Mouse (Mus musculus) forebrain, embryonic 13.5 days (tissue): ENCODE results near the gene Ssh2. TPM values are rescaled to one million over a fixed set of nuclear protein-coding genes. Genes with fewer than 3 reads are reported as not detected.

ENCODE experiments used
- ATAC-seq: fragments of 200-750 bp; cut with Nextera tagmentation; 2 replicates; pipeline ENCODE4 v1.8.0; 2017
- H3K27ac ChIP-seq: fragments of 300-500 bp; sonication (generic); 2 replicates; pipeline ENCODE4 v1.5.1; 2015; ENCODE audit warnings: inconsistent platforms, mild to moderate bottlenecking, moderate library complexity
- H3K27me3 ChIP-seq: fragments of 300-500 bp; sonication (generic); 2 replicates; pipeline ENCODE4 v1.6.1; 2015; ENCODE audit warnings: mild to moderate bottlenecking, inconsistent platforms
- H3K36me3 ChIP-seq: fragments of 300-500 bp; sonication (generic); 2 replicates; pipeline ENCODE4 v1.6.1; 2015; ENCODE audit warnings: mild to moderate bottlenecking, inconsistent platforms; ENCODE audit not compliant: poor library complexity, severe bottlenecking
- H3K4me1 ChIP-seq: fragments of 300-500 bp; sonication (generic); 2 replicates; pipeline ENCODE4 v1.6.1; 2015; ENCODE audit warnings: inconsistent platforms
- H3K4me2 ChIP-seq: fragments of 300-500 bp; sonication (generic); 2 replicates; pipeline ENCODE4 v1.6.1; 2015; ENCODE audit warnings: inconsistent platforms, mild to moderate bottlenecking, moderate library complexity
- H3K4me3 ChIP-seq: fragments of 300-500 bp; sonication (generic); 2 replicates; pipeline ENCODE4 v1.5.1; 2015; ENCODE audit warnings: mild to moderate bottlenecking, inconsistent platforms
- H3K9ac ChIP-seq: fragments of 300-500 bp; sonication (generic); 2 replicates; pipeline ENCODE4 v1.6.1; 2015; ENCODE audit warnings: mild to moderate bottlenecking, inconsistent platforms
- H3K9me3 ChIP-seq: fragments of 300-500 bp; sonication (generic); replicated peaks from 2 replicates; pipeline ENCODE4 v1.6.1; 2016; ENCODE audit warnings: inconsistent platforms
- WGBS: fragments of 180-500 bp; shearing (Covaris S2); methylation state at CpG from one replicate; pipeline ENCODE4 v1.1.7; 2015; 5-methylcytosine and 5-hydroxymethylcytosine counted together
- polyA plus RNA-seq: library from polyadenylated mRNA; unstranded; fragments of >200 nt; fragmentation: Nextera tagmentation; extraction: Ambion mirVana; gene quantifications from 2 replicates; pipeline ENCODE4 v1.2.1, GENCODE M21; 2015

Gene Ssh2
- polyA plus RNA-seq, 1 experiment from 2014 or later: 13.9 TPM

GRCm38 (mm10) chr11:77428446-77428845 lies 212.4 kb downstream of the Ssh2 start:
- no peak overlapping the region for H3K4me3 ChIP-seq
- no peaks in the 10 kb centered on the region for H3K27me3 ChIP-seq
- no peaks in the 10 kb centered on the region for H3K9me3 ChIP-seq
- H3K4me2 ChIP-seq: no peak overlapping the region
- H3K4me1 ChIP-seq: no peaks in the 10 kb centered on the region
- 93% methylated on average over 1 of the region's 1 CpGs for WGBS
- H3K36me3 ChIP-seq: peaks cover 40% of the 10 kb centered on the region
- no peak overlapping the region for H3K27ac ChIP-seq
- H3K9ac ChIP-seq: no peak overlapping the region
- no peak for ATAC-seq

GRCm38 (mm10) chr11:77437026-77437425 lies 220.9 kb downstream of the Ssh2 start:
- Histone ChIP-seq H3K9ac (no peak overlapping the region), H3K9me3 (no peaks in the 10 kb centered on the region), H3K4me1 (no peaks in the 10 kb centered on the region), H3K27ac (no peak overlapping the region), H3K36me3 (peaks cover 39% of the 10 kb centered on the region), H3K4me3 (no peak overlapping the region), H3K4me2 (no peak overlapping the region), H3K27me3 (no peaks in the 10 kb centered on the region)
- 88% methylated on average over 2 of the region's 2 CpGs for WGBS
- no peak for ATAC-seq

GRCm38 (mm10) chr11:77440081-77440480 lies 224.0 kb downstream of the Ssh2 start:
- ATAC-seq: no peak
- no peak overlapping the region for H3K4me3 ChIP-seq
- 89% methylated on average over 9 of the region's 9 CpGs for WGBS
- no peak overlapping the region for H3K27ac ChIP-seq
- H3K9ac ChIP-seq: no peak overlapping the region
- H3K36me3 ChIP-seq: peaks cover 47% of the 10 kb centered on the region
- no peaks in the 10 kb centered on the region for H3K27me3 ChIP-seq
- H3K4me2 ChIP-seq: no peak overlapping the region
- H3K9me3 ChIP-seq: no peaks in the 10 kb centered on the region
- no peaks in the 10 kb centered on the region for H3K4me1 ChIP-seq

- Histone ChIP-seq H3K36me3 (peaks cover 47% of the 10 kb centered on the region), H3K9me3 (no peaks in the 10 kb centered on the region), H3K4me3 (no peak overlapping the region), H3K27me3 (no peaks in the 10 kb centered on the region), H3K27ac (no peak overlapping the region), H3K9ac (no peak overlapping the region), H3K4me1 (no peaks in the 10 kb centered on the region), H3K4me2 (no peak overlapping the region)
- 89% methylated on average over 8 of the region's 8 CpGs for WGBS
- no peak for ATAC-seq
Observed at GRCm38 (mm10) chr11:77441020-77441419, 224.9 kb downstream of the Ssh2 start.

GRCm38 (mm10) chr11:77442186-77443170 lies 226.4 kb downstream of the Ssh2 start:
- no peaks in the 10 kb centered on the region for H3K27me3 ChIP-seq
- no peaks in the 10 kb centered on the region for H3K4me1 ChIP-seq
- ATAC-seq: no peak
- H3K27ac ChIP-seq: no peak overlapping the region
- peaks cover 47% of the 10 kb centered on the region for H3K36me3 ChIP-seq
- H3K4me2 ChIP-seq: no peak overlapping the region
- H3K4me3 ChIP-seq: no peak overlapping the region
- WGBS: 90% methylated on average over 7 of the region's 7 CpGs
- no peaks in the 10 kb centered on the region for H3K9me3 ChIP-seq
- H3K9ac ChIP-seq: no peak overlapping the region

- Histone ChIP-seq H3K27me3 (no peaks in the 10 kb centered on the region), H3K9ac (no peak overlapping the region), H3K4me3 (no peak overlapping the region), H3K36me3 (peaks cover 39% of the 10 kb centered on the region), H3K9me3 (no peaks in the 10 kb centered on the region), H3K4me2 (no peak overlapping the region), H3K27ac (no peak overlapping the region), H3K4me1 (no peaks in the 10 kb centered on the region)
- WGBS: 93% methylated on average over 2 of the region's 2 CpGs
- ATAC-seq: no peak
Observed at GRCm38 (mm10) chr11:77444939-77445338, 228.9 kb downstream of the Ssh2 start.

- H3K9ac ChIP-seq: no peak overlapping the region
- H3K9me3 ChIP-seq: no peaks in the 10 kb centered on the region
- no peaks in the 10 kb centered on the region for H3K27me3 ChIP-seq
- WGBS: 68% methylated on average over 6 of the region's 6 CpGs
- H3K4me1 ChIP-seq: no peaks in the 10 kb centered on the region
- H3K36me3 ChIP-seq: peaks cover 38% of the 10 kb centered on the region
- H3K4me2 ChIP-seq: no peak overlapping the region
- no peak overlapping the region for H3K27ac ChIP-seq
- ATAC-seq: no peak
- H3K4me3 ChIP-seq: no peak overlapping the region
Observed at GRCm38 (mm10) chr11:77446628-77447041, 230.5 kb downstream of the Ssh2 start.

GRCm38 (mm10) chr11:77449224-77449623 lies 233.1 kb downstream of the Ssh2 start:
- Histone ChIP-seq H3K9me3 (no peaks in the 10 kb centered on the region), H3K27ac (no peak overlapping the region), H3K4me1 (no peaks in the 10 kb centered on the region), H3K27me3 (no peaks in the 10 kb centered on the region), H3K9ac (no peak overlapping the region), H3K4me3 (no peak overlapping the region), H3K4me2 (no peak overlapping the region), H3K36me3 (peaks cover 38% of the 10 kb centered on the region)
- ATAC-seq: no peak
- 93% methylated on average over 7 of the region's 7 CpGs for WGBS

GRCm38 (mm10) chr11:77451670-77452069 lies 235.6 kb downstream of the Ssh2 start:
- H3K36me3 ChIP-seq: peaks cover 49% of the 10 kb centered on the region
- H3K4me3 ChIP-seq: no peak overlapping the region
- no peak for ATAC-seq
- no peaks in the 10 kb centered on the region for H3K9me3 ChIP-seq
- no peak overlapping the region for H3K4me2 ChIP-seq
- no peak overlapping the region for H3K9ac ChIP-seq
- 94% methylated on average over 2 of the region's 2 CpGs for WGBS
- H3K27me3 ChIP-seq: no peaks in the 10 kb centered on the region
- no peaks in the 10 kb centered on the region for H3K4me1 ChIP-seq
- no peak overlapping the region for H3K27ac ChIP-seq

GRCm38 (mm10) chr11:77453388-77453787 lies 237.3 kb downstream of the Ssh2 start:
- H3K9ac ChIP-seq: no peak overlapping the region
- H3K4me2 ChIP-seq: no peak overlapping the region
- no peaks in the 10 kb centered on the region for H3K4me1 ChIP-seq
- H3K27ac ChIP-seq: no peak overlapping the region
- no peak overlapping the region for H3K4me3 ChIP-seq
- H3K9me3 ChIP-seq: no peaks in the 10 kb centered on the region
- ATAC-seq: no peak
- H3K27me3 ChIP-seq: no peaks in the 10 kb centered on the region
- peaks cover 52% of the 10 kb centered on the region for H3K36me3 ChIP-seq
- 92% methylated on average over 2 of the region's 2 CpGs for WGBS

- H3K4me1 ChIP-seq: no peaks in the 10 kb centered on the region
- H3K27me3 ChIP-seq: peaks cover 6% of the 10 kb centered on the region
- H3K9me3 ChIP-seq: no peaks in the 10 kb centered on the region
- WGBS: 87% methylated on average over 9 of the region's 9 CpGs
- no peak for ATAC-seq
- H3K9ac ChIP-seq: no peak overlapping the region
- no peak overlapping the region for H3K4me2 ChIP-seq
- H3K27ac ChIP-seq: no peak overlapping the region
- H3K36me3 ChIP-seq: peaks cover 37% of the 10 kb centered on the region
- no peak overlapping the region for H3K4me3 ChIP-seq
Observed at GRCm38 (mm10) chr11:77455770-77456510, 239.9 kb downstream of the Ssh2 start.

GRCm38 (mm10) chr11:77456866-77457265 lies 240.8 kb downstream of the Ssh2 start:
- Histone ChIP-seq H3K9me3 (no peaks in the 10 kb centered on the region), H3K4me3 (no peak overlapping the region), H3K36me3 (peaks cover 32% of the 10 kb centered on the region), H3K9ac (no peak overlapping the region), H3K27me3 (peaks cover 15% of the 10 kb centered on the region), H3K27ac (no peak overlapping the region), H3K4me1 (peaks cover 2% of the 10 kb centered on the region), H3K4me2 (no peak overlapping the region)
- WGBS: 81% methylated on average over 6 of the region's 6 CpGs
- ATAC-seq: no peak
